In genomic region chr5:117614331-117615024, GRCm38 (mm10) we compare ENCODE assay signal across 8 mouse cellular contexts.
DNase-seq lines count a peak whose midpoint lies in the region; ATAC-seq and TF ChIP-seq lines count a peak whose summit lies in the region.

No protein-coding gene starts in this region.

- DNase-seq in A20 (ENCODE audit: low read depth, low spot score) (peak; percentile 74), NIH3T3 (ENCODE audit: low read depth) (peak; percentile 72)
- DNase-seq in cerebellum, postnatal 14 days = peak; percentile 83 to 90
- peak; percentile 81 for DNase-seq in gastrocnemius, adult 2 months
- peak in 1 of 3 experiments; percentile 6 for DNase-seq in liver, embryonic 14.5 days (ENCODE audit: low read depth in 3 of 3, low spot score in 3 of 3)
- DNase-seq in retina, postnatal 7 days (ENCODE audit: low read depth, low spot score) = peak; percentile 76
- peak; percentile 50 for DNase-seq in yolk sac, embryonic 10.5 days (ENCODE audit: low spot score)

- peaks cover 6% of the 10 kb centered on the region; the same call in 1 of the 2 replicates for H3K4me1 ChIP-seq in kidney, embryonic 15.5 days
- no peaks in the 10 kb centered on the region for H3K4me1 ChIP-seq in liver, embryonic 14.5 days (replicated peaks; ENCODE audit: control insufficient read depth in 2 of 2, insufficient read depth in 2 of 2, low read length in 1 of 2)

- H3K27me3 ChIP-seq in kidney, embryonic 15.5 days = peaks cover 19% of the 10 kb centered on the region
- no peaks in the 10 kb centered on the region for H3K27me3 ChIP-seq in liver, embryonic 14.5 days (ENCODE audit: control insufficient read depth, insufficient read depth, low read length)

- no peak overlapping the region for H3K27ac ChIP-seq in gastrocnemius, adult 2 months
- no peak overlapping the region for H3K27ac ChIP-seq in kidney, embryonic 15.5 days
- H3K27ac ChIP-seq in liver, embryonic 14.5 days = no peak overlapping the region

- peak; percentile 37; the same call in 1 of the 2 replicates for ATAC-seq in kidney, embryonic 15.5 days (replicated peaks; ENCODE audit: low FRiP score)
- ATAC-seq in liver, embryonic 14.5 days (ENCODE audit: insufficient read depth) = no peak

- H3K36me3 ChIP-seq in kidney, embryonic 15.5 days = no peaks in the 10 kb centered on the region
- no peaks in the 10 kb centered on the region for H3K36me3 ChIP-seq in liver, embryonic 14.5 days (replicated peaks; ENCODE audit: control insufficient read depth, insufficient read depth, low read depth)

- no peak overlapping the region for H3K9ac ChIP-seq in kidney, embryonic 15.5 days
- H3K9ac ChIP-seq in liver, embryonic 14.5 days (replicated peaks) = no peak overlapping the region

- 35% methylated on average over 5 of the region's 5 CpGs for WGBS in kidney, embryonic 15.5 days
- WGBS in liver, embryonic 14.5 days (ENCODE audit: insufficient replicate concordance) = 25% methylated on average over 5 of the region's 5 CpGs

- peak; percentile 75 for TF ChIP-seq CTCF in gastrocnemius, adult 2 months (IDR thresholded peaks at IDR 0.05)
- TF ChIP-seq CTCF in liver, embryonic 14.5 days (IDR thresholded peaks at IDR 0.05; ENCODE audit: low read depth) = peak; percentile 69

- H3K4me2 ChIP-seq in kidney, embryonic 15.5 days = no peak overlapping the region
- H3K4me2 ChIP-seq in liver, embryonic 14.5 days (ENCODE audit: low read depth) = no peak overlapping the region

- no peaks in the 10 kb centered on the region for H3K9me3 ChIP-seq in kidney, embryonic 15.5 days (replicated peaks)
- no peaks in the 10 kb centered on the region; the same call in 1 of the 2 replicates for H3K9me3 ChIP-seq in liver, embryonic 14.5 days (ENCODE audit: control insufficient read depth, low read length)

- no peak for TF ChIP-seq EP300 in liver, embryonic 14.5 days (IDR thresholded peaks at IDR 0.05; ENCODE audit: low read depth)

- intact Hi-C loops in gastrocnemius, adult 2 months (cut with DNase I) = loop anchor here (1.0 to 5.0 kb wide), 4 partner anchors 98 to 333 kb away; no protein-coding TSS in a partner anchor

- no peak overlapping the region for H3K4me3 ChIP-seq in gastrocnemius, adult 2 months
- no peak overlapping the region for H3K4me3 ChIP-seq in kidney, embryonic 15.5 days (replicated peaks)
- no peak overlapping the region for H3K4me3 ChIP-seq in liver, embryonic 14.5 days (ENCODE audit: insufficient read depth in 1 of 2, low read depth in 2 of 2, low read length in 2 of 2)
